Mouse (Mus musculus): ENCODE results near the gene Gm1113. TPM values are rescaled to one million over a fixed set of nuclear protein-coding genes. Genes with fewer than 3 reads are reported as not detected.

Gene Gm1113
- not detected in 2 replicates for polyA plus RNA-seq (2015; fragmentation: Nextera tagmentation; extraction: Ambion mirVana)

GRCm38 (mm10) chr9:35518169-35518568 lies at the start of gene Gm1113:
Gm1113 (minus strand) TSS chr9:35518269.

GRCm38 (mm10) chr9:35558257-35559008 lies 40.4 kb upstream of the Gm1113 start, which contains the start of the genes Ddx25 and Pus3:
Ddx25 (minus strand) TSS chr9:35558528.
Pus3 (plus strand) TSS chr9:35558595.

Other genes with a start within 250 kb of the Gm1113 start
- gene Cdon, start 97.1 kb downstream of the Gm1113 start, polyA plus RNA-seq (2015; fragmentation: Nextera tagmentation; extraction: Ambion mirVana), result 3.1 and 3.9 TPM in 2 replicates
- 0.17 and 0.27 TPM in 2 replicates for gene Ddx25, start 40.3 kb upstream of the Gm1113 start, polyA plus RNA-seq (2015; fragmentation: Nextera tagmentation; extraction: Ambion mirVana)
- 8.0 and 8.3 TPM in 2 replicates for gene Pus3, start 40.3 kb upstream of the Gm1113 start, polyA plus RNA-seq (2015; fragmentation: Nextera tagmentation; extraction: Ambion mirVana)
- 0.28 and 0.31 TPM in 2 replicates for gene Pate2, start 52.0 kb upstream of the Gm1113 start, polyA plus RNA-seq (2015; fragmentation: Nextera tagmentation; extraction: Ambion mirVana)
- gene Hyls1, start 52.1 kb upstream of the Gm1113 start, polyA plus RNA-seq (2015; fragmentation: Nextera tagmentation; extraction: Ambion mirVana), result 3.4 and 4.2 TPM in 2 replicates
- gene Pate4, start 93.7 kb upstream of the Gm1113 start, polyA plus RNA-seq (2015; fragmentation: Nextera tagmentation; extraction: Ambion mirVana), result not detected in 2 replicates
- not detected in 2 replicates for gene Pate3, start 129.9 kb upstream of the Gm1113 start, polyA plus RNA-seq (2015; fragmentation: Nextera tagmentation; extraction: Ambion mirVana)
- gene Pate1, start 169.1 kb upstream of the Gm1113 start, polyA plus RNA-seq (2015; fragmentation: Nextera tagmentation; extraction: Ambion mirVana), result not detected in 2 replicates
- not detected in 2 replicates for gene Gm17677, start 222.8 kb upstream of the Gm1113 start, polyA plus RNA-seq (2015; fragmentation: Nextera tagmentation; extraction: Ambion mirVana)

All from urinary bladder, postnatal 0 days (tissue).